In genomic region chr1:133254226-133254625, GRCm38 (mm10) we compare ENCODE assay signal across 13 mouse cellular contexts. TPM values are rescaled to one million over a fixed set of nuclear protein-coding genes. Genes with fewer than 3 reads are reported as not detected.
DNase-seq lines count a peak whose midpoint lies in the region; ATAC-seq lines count a peak whose summit lies in the region.
"Had no signal": no experiment of that assay in that cellular context is flagged by ENCODE, and none has a peak within 500 bp of the region (broad histone marks: within the 10 kb centered on the region; RNA-seq: fewer than 3 reads in every experiment).

No protein-coding gene starts in this region.

- peak overlapping the region; percentile 75 for H3K27ac ChIP-seq in heart, embryonic 13.5 days (replicated peaks)
- H3K27ac ChIP-seq in lung, embryonic 15.5 days: peak overlapping the region; percentile 89
- H3K27ac ChIP-seq in kidney, embryonic 14.5 days (ENCODE audit: low read depth, low read length): peak overlapping the region; percentile 42; the same call in 1 of the 2 replicates
- H3K27ac ChIP-seq in neural tube, embryonic 15.5 days (replicated peaks): 0 out of 2 replicates have a peak overlapping the region, but pooled peaks have one; percentile 13
- H3K27ac ChIP-seq: forebrain, embryonic 13.5 days; limb, embryonic 13.5 days had no signal

- H3K27me3 ChIP-seq in heart, embryonic 13.5 days (replicated peaks): no peaks in the 10 kb centered on the region
- no peaks in the 10 kb centered on the region for H3K27me3 ChIP-seq in lung, embryonic 15.5 days
- H3K27me3 ChIP-seq in kidney, embryonic 14.5 days (ENCODE audit: control insufficient read depth, insufficient read depth, low read length): no peaks in the 10 kb centered on the region; the same call in 1 of the 2 replicates
- H3K27me3 ChIP-seq in neural tube, embryonic 15.5 days (replicated peaks): no peaks in the 10 kb centered on the region
- H3K27me3 ChIP-seq: forebrain, embryonic 13.5 days had no signal

- H3K4me2 ChIP-seq in heart, embryonic 13.5 days: no peak overlapping the region
- H3K4me2 ChIP-seq in lung, embryonic 15.5 days: no peak overlapping the region
- H3K4me2 ChIP-seq in kidney, embryonic 14.5 days (replicated peaks; ENCODE audit: low read depth, low read length): no peak overlapping the region
- H3K4me2 ChIP-seq in neural tube, embryonic 15.5 days: no peak overlapping the region
- H3K4me2 ChIP-seq: forebrain, embryonic 13.5 days had no signal

- H3K4me1 ChIP-seq in heart, embryonic 13.5 days: peaks cover 75% of the 10 kb centered on the region
- H3K4me1 ChIP-seq in lung, embryonic 15.5 days: peaks cover 71% of the 10 kb centered on the region
- H3K4me1 ChIP-seq in kidney, embryonic 14.5 days (ENCODE audit: control insufficient read depth, insufficient read depth, low read length): peaks cover 49% of the 10 kb centered on the region
- H3K4me1 ChIP-seq in neural tube, embryonic 15.5 days: peaks cover 71% of the 10 kb centered on the region

- H3K4me3 ChIP-seq in heart, embryonic 13.5 days: no peak overlapping the region
- no peak overlapping the region for H3K4me3 ChIP-seq in lung, embryonic 15.5 days
- no peak overlapping the region for H3K4me3 ChIP-seq in kidney, embryonic 14.5 days (ENCODE audit: low read length)
- no peak overlapping the region for H3K4me3 ChIP-seq in neural tube, embryonic 15.5 days (replicated peaks)
- H3K4me3 ChIP-seq: forebrain, embryonic 13.5 days; limb, embryonic 13.5 days had no signal

- 69% methylated on average over 6 of the region's 6 CpGs for WGBS in heart, embryonic 13.5 days
- 56% methylated on average over 6 of the region's 6 CpGs for WGBS in lung, embryonic 15.5 days
- WGBS in kidney, embryonic 14.5 days: 78% methylated on average over 6 of the region's 6 CpGs
- 89% methylated on average over 6 of the region's 6 CpGs for WGBS in neural tube, embryonic 15.5 days

- DNase-seq in heart, adult 18-20 months: no peak
- no peak for DNase-seq in lung, postnatal 4 days
- DNase-seq in cerebellum, adult 18-20 months: no peak
- DNase-seq in left cerebral cortex, postnatal 25 days (ENCODE audit: low spot score in 2 of 2): no peak
- DNase-seq: adrenal gland, adult 2 months; gastrocnemius, postnatal 36 days had no signal

- H3K9ac ChIP-seq in heart, embryonic 13.5 days: peak overlapping the region; percentile 65; the same call in 1 of the 2 replicates
- no peak overlapping the region for H3K9ac ChIP-seq in lung, embryonic 15.5 days
- H3K9ac ChIP-seq in kidney, embryonic 14.5 days (ENCODE audit: low read depth, low read length): no peak overlapping the region
- H3K9ac ChIP-seq in neural tube, embryonic 15.5 days (replicated peaks): no peak overlapping the region
- H3K9ac ChIP-seq: limb, embryonic 13.5 days had no signal

- no peak for ATAC-seq in heart, embryonic 13.5 days (ENCODE audit: extremely low read depth, insufficient number of reproducible peaks, low FRiP score, low TSS enrichment)
- no peak for ATAC-seq in lung, embryonic 15.5 days (ENCODE audit: borderline replicate concordance, extremely low read depth, low FRiP score, low TSS enrichment)
- no peak for ATAC-seq in kidney, embryonic 14.5 days (ENCODE audit: low FRiP score, low TSS enrichment)
- no peak for ATAC-seq in neural tube, embryonic 15.5 days (ENCODE audit: low FRiP score)
- ATAC-seq: forebrain, embryonic 13.5 days had no signal

- intact Hi-C loops in left cerebral cortex, postnatal 25 days (cut with DNase I): no loop called here

- H3K9me3 ChIP-seq in heart, embryonic 13.5 days: no peaks in the 10 kb centered on the region
- no peaks in the 10 kb centered on the region for H3K9me3 ChIP-seq in lung, embryonic 15.5 days
- H3K9me3 ChIP-seq in kidney, embryonic 14.5 days (ENCODE audit: control insufficient read depth, low read length): no peaks in the 10 kb centered on the region
- H3K9me3 ChIP-seq in neural tube, embryonic 15.5 days (replicated peaks): no peaks in the 10 kb centered on the region
- H3K9me3 ChIP-seq: forebrain, embryonic 13.5 days; limb, embryonic 13.5 days had no signal

- H3K36me3 ChIP-seq in heart, embryonic 13.5 days: peaks cover 5% of the 10 kb centered on the region; the same call in 1 of the 2 replicates
- no peaks in the 10 kb centered on the region for H3K36me3 ChIP-seq in lung, embryonic 15.5 days
- H3K36me3 ChIP-seq in kidney, embryonic 14.5 days (ENCODE audit: control insufficient read depth, insufficient read depth, low read length): no peaks in the 10 kb centered on the region
- no peaks in the 10 kb centered on the region for H3K36me3 ChIP-seq in neural tube, embryonic 15.5 days
- H3K36me3 ChIP-seq: limb, embryonic 13.5 days had no signal

RNA-seq across cellular contexts. Expression of gene Golt1a, which starts 55.4 kb away (rescaled TPM):
- polyA plus RNA-seq in heart, embryonic 13.5 days (2015; fragmentation: Nextera tagmentation; extraction: Ambion mirVana): 0.13 and 0.18 TPM in 2 replicates
- not detected for total RNA-seq in heart, adult 18-20 months (2021)
- polyA plus RNA-seq in lung, embryonic 15.5 days (2015; fragmentation: Nextera tagmentation; extraction: Ambion mirVana): 0.16 TPM in 1 of 2 replicates, not detected in the other
- 2.6 and 6.1 TPM in 2 replicates for polyA plus RNA-seq in kidney, embryonic 14.5 days (2014; fragmentation: Nextera tagmentation; extraction: Ambion mirVana)
- 0.43 TPM in 1 of 2 replicates, not detected in the other for polyA plus RNA-seq in neural tube, embryonic 15.5 days (2015; fragmentation: Nextera tagmentation; extraction: Ambion mirVana)
- 1 to 10 TPM; 1.0 to 1.3 TPM for total RNA-seq in left cerebral cortex, postnatal 25 days (2021)
- total RNA-seq: gastrocnemius, postnatal 36 days; layer of hippocampus, postnatal 10 days had no signal
- polyA plus RNA-seq: adrenal gland, adult 2 months; forebrain, embryonic 13.5 days; limb, embryonic 13.5 days had no signal

Comparison
In these comparisons a context has a peak if more than half of its experiments do, and no peak if none do; other contexts are left out.
1. H3K27ac ChIP-seq: peak in every context shown above with its lines; median percentile 89 in lung, embryonic 15.5 days; 75 in heart, embryonic 13.5 days; 42 in kidney, embryonic 14.5 days; 13 in neural tube, embryonic 15.5 days.